Mouse (Mus musculus) MEL (cell line): ENCODE data around the gene Man1c1. TPM values are rescaled to one million over a fixed set of nuclear protein-coding genes. Genes with fewer than 3 reads are reported as not detected.
A peak's percentile ranks its signal among the peaks of the same experiment; 100 is the strongest.

Experiments
- DNase-seq: peaks from one replicate; pipeline ENCODE4 v3.0.0; 2011; ENCODE audit warnings: low read depth, low spot score
- H3K27ac ChIP-seq: 2 replicates; pipeline ENCODE4 v1.5.1; 2012; ENCODE audit warnings: low read depth, mild to moderate bottlenecking, control low read depth, low read length, moderate library complexity; ENCODE audit not compliant: control insufficient read depth
- H3K27me3 ChIP-seq, 2 experiments: fragments of 150-350 bp in 1 of 2; sonication (generic) in 1 of 2; 2 replicates each; pipeline ENCODE4 v1.6.1; 2012; ENCODE audit warnings: low read length in 2 of 2, mild to moderate bottlenecking in 2 of 2, improper control_type of control experiment in 1 of 2, moderate library complexity in 1 of 2; ENCODE audit not compliant: insufficient read depth in 2 of 2, control insufficient read depth in 1 of 2
- H3K36me3 ChIP-seq, 2 experiments: 2 replicates each; pipeline ENCODE4 v1.6.1; 2012 to 2014; ENCODE audit warnings: low read length in 2 of 2, improper control_type of control experiment in 1 of 2, inconsistent platforms in 1 of 2, mild to moderate bottlenecking in 1 of 2; ENCODE audit not compliant: insufficient read depth in 2 of 2, control insufficient read depth in 1 of 2
- H3K4me1 ChIP-seq, 2 experiments: fragments of 150-350 bp in 1 of 2; sonication (generic) in 1 of 2; 2 replicates each; pipeline ENCODE4 v1.6.1; 2012; ENCODE audit warnings: low read length in 2 of 2, improper control_type of control experiment in 1 of 2, mild to moderate bottlenecking in 1 of 2; ENCODE audit not compliant: insufficient read depth in 2 of 2, control insufficient read depth in 1 of 2
- H3K4me3 ChIP-seq, 2 experiments: fragments of 150-350 bp in 1 of 2; sonication (generic) in 1 of 2; 2 replicates each; pipeline ENCODE4 v1.5.1; 2012; ENCODE audit warnings: low read depth in 2 of 2, low read length in 2 of 2, mild to moderate bottlenecking in 2 of 2, moderate library complexity in 2 of 2, control low read depth in 1 of 2, improper control_type of control experiment in 1 of 2; ENCODE audit not compliant: control insufficient read depth in 1 of 2, insufficient read depth in 1 of 2
- H3K79me2 ChIP-seq: 2 replicates; pipeline ENCODE4 v1.6.1; 2012; ENCODE audit warnings: mild to moderate bottlenecking, low read length, moderate library complexity; ENCODE audit not compliant: control insufficient read depth, poor library complexity, insufficient read depth
- H3K9ac ChIP-seq: 2 replicates; pipeline ENCODE4 v1.6.1; 2012; ENCODE audit warnings: low read depth, mild to moderate bottlenecking, control low read depth, low read length, moderate library complexity; ENCODE audit not compliant: control insufficient read depth, poor library complexity, severe bottlenecking
- H3K9me3 ChIP-seq: fragments of 150-350 bp; sonication (generic); replicated peaks from 2 replicates; pipeline ENCODE4 v1.6.1; 2012; ENCODE audit warnings: mild to moderate bottlenecking, low read length, improper control_type of control experiment, moderate library complexity; ENCODE audit not compliant: insufficient read depth
- BHLHE40 ChIP-seq: IDR thresholded peaks from 2 replicates; pipeline ENCODE4 v1.6.1; 2012; ENCODE audit warnings: low read depth, mild to moderate bottlenecking, inconsistent platforms, low read length, improper control_type of control experiment, borderline replicate concordance
- CHD1 ChIP-seq: IDR thresholded peaks from 2 replicates; pipeline ENCODE4 v1.6.1; 2012; ENCODE audit warnings: low read depth, mild to moderate bottlenecking, inconsistent platforms, low read length, improper control_type of control experiment
- CTCF ChIP-seq, 3 experiments: IDR thresholded peaks in 2 of 3; conservative IDR thresholded peaks in 1 of 3; 2 replicates each; pipeline ENCODE4 v1.5.1; 2011 to 2012; ENCODE audit warnings: low read length in 3 of 3, low read depth in 2 of 3, mild to moderate bottlenecking in 2 of 3, improper control_type of control experiment in 1 of 3, inconsistent platforms in 1 of 3, mixed read lengths in 1 of 3, moderate library complexity in 1 of 3; ENCODE audit not compliant: control insufficient read depth in 1 of 3, insufficient read depth in 1 of 3, poor library complexity in 1 of 3, severe bottlenecking in 1 of 3
- E2F4 ChIP-seq: IDR thresholded peaks from 2 replicates; pipeline ENCODE4 v1.6.1; 2011; ENCODE audit warnings: low read depth, low read length, improper control_type of control experiment, borderline replicate concordance
- ELF1 ChIP-seq: IDR thresholded peaks from 2 replicates; pipeline ENCODE4 v1.6.1; 2014; ENCODE audit warnings: low read depth, mild to moderate bottlenecking, inconsistent platforms, low read length, improper control_type of control experiment, moderate library complexity
- EP300 ChIP-seq, 2 experiments: IDR thresholded peaks; 2 replicates each; pipeline ENCODE4 v1.6.1; 2011; ENCODE audit warnings: improper control_type of control experiment in 2 of 2, low read length in 2 of 2, low read depth in 1 of 2, mild to moderate bottlenecking in 1 of 2
- ETS1 ChIP-seq: IDR thresholded peaks from 2 replicates; pipeline ENCODE4 v1.6.1; 2012; ENCODE audit warnings: low read depth, mild to moderate bottlenecking, inconsistent platforms, low read length, improper control_type of control experiment, moderate library complexity
- GABPA ChIP-seq: IDR thresholded peaks from 2 replicates; pipeline ENCODE4 v1.6.1; 2012; ENCODE audit warnings: low read depth, mild to moderate bottlenecking, inconsistent platforms, low read length, improper control_type of control experiment, moderate library complexity
- GATA1 ChIP-seq: IDR thresholded peaks from 2 replicates; pipeline ENCODE4 v1.6.1; 2011; ENCODE audit warnings: low read depth, low read length, improper control_type of control experiment
- HCFC1 ChIP-seq: IDR thresholded peaks from 2 replicates; pipeline ENCODE4 v1.6.1; 2012; ENCODE audit warnings: low read depth, mild to moderate bottlenecking, inconsistent platforms, low read length, improper control_type of control experiment, moderate library complexity
- JUND ChIP-seq: IDR thresholded peaks from 2 replicates; pipeline ENCODE4 v1.6.1; 2011; ENCODE audit warnings: low read depth, mild to moderate bottlenecking, improper control_type of control experiment, low read length
- MAFK ChIP-seq: IDR thresholded peaks from 2 replicates; pipeline ENCODE4 v1.6.1; 2011; ENCODE audit warnings: low read depth, mild to moderate bottlenecking, low read length, improper control_type of control experiment, borderline replicate concordance
- MAX ChIP-seq: IDR thresholded peaks from 2 replicates; pipeline ENCODE4 v1.6.1; 2011; ENCODE audit warnings: low read length, improper control_type of control experiment
- MAZ ChIP-seq: IDR thresholded peaks from 2 replicates; pipeline ENCODE4 v1.6.1; 2012; ENCODE audit warnings: low read depth, mild to moderate bottlenecking, inconsistent platforms, low read length, improper control_type of control experiment
- MXI1 ChIP-seq: IDR thresholded peaks from 2 replicates; pipeline ENCODE4 v1.6.1; 2011; ENCODE audit warnings: mild to moderate bottlenecking, low read depth, low read length, improper control_type of control experiment
- MYC ChIP-seq: IDR thresholded peaks from 2 replicates; pipeline ENCODE4 v1.6.1; 2011; ENCODE audit warnings: low read depth, mild to moderate bottlenecking, low read length, improper control_type of control experiment, moderate library complexity
- NELFE ChIP-seq: IDR thresholded peaks from 2 replicates; pipeline ENCODE4 v1.6.1; 2011; ENCODE audit warnings: low read depth, low read length, improper control_type of control experiment
- POLR2A ChIP-seq, 2 experiments: IDR thresholded peaks; 2 replicates each; pipeline ENCODE4 v1.6.1; 2011 to 2012; ENCODE audit warnings: low read length in 2 of 2, mild to moderate bottlenecking in 2 of 2, control low read depth in 1 of 2, improper control_type of control experiment in 1 of 2, low read depth in 1 of 2, moderate library complexity in 1 of 2; ENCODE audit not compliant: control insufficient read depth in 1 of 2, insufficient read depth in 1 of 2, poor library complexity in 1 of 2
- POLR2AphosphoS5 ChIP-seq: IDR thresholded peaks from 2 replicates; pipeline ENCODE4 v1.6.1; 2012; ENCODE audit warnings: low read depth, borderline replicate concordance, mild to moderate bottlenecking, inconsistent platforms, low read length, moderate library complexity, mixed read lengths
- SIN3A ChIP-seq: IDR thresholded peaks from 2 replicates; pipeline ENCODE4 v1.6.1; 2012; ENCODE audit warnings: low read length, improper control_type of control experiment, inconsistent platforms
- SMC3 ChIP-seq: IDR thresholded peaks from 2 replicates; pipeline ENCODE4 v1.6.1; 2011; ENCODE audit warnings: low read depth, low read length, improper control_type of control experiment
- TAL1 ChIP-seq: IDR thresholded peaks from 2 replicates; pipeline ENCODE4 v1.6.1; 2012; ENCODE audit warnings: mild to moderate bottlenecking, inconsistent platforms, low read length, moderate library complexity, mixed read lengths
- TCF12 ChIP-seq: IDR thresholded peaks from 2 replicates; pipeline ENCODE4 v1.6.1; 2014; ENCODE audit warnings: low read depth, mild to moderate bottlenecking, inconsistent platforms, low read length, improper control_type of control experiment, moderate library complexity
- UBTF ChIP-seq: IDR thresholded peaks from 2 replicates; pipeline ENCODE4 v1.6.1; 2012; ENCODE audit warnings: low read depth, mild to moderate bottlenecking, inconsistent platforms, low read length, improper control_type of control experiment, moderate library complexity, borderline replicate concordance; ENCODE audit not compliant: insufficient read depth
- USF1 ChIP-seq: IDR thresholded peaks from 2 replicates; pipeline ENCODE4 v1.6.1; 2014; ENCODE audit warnings: low read depth, mild to moderate bottlenecking, inconsistent platforms, low read length, improper control_type of control experiment, moderate library complexity
- USF2 ChIP-seq, 2 experiments: IDR thresholded peaks; 2 replicates each; pipeline ENCODE4 v1.6.1; 2011 to 2012; ENCODE audit warnings: improper control_type of control experiment in 2 of 2, low read length in 2 of 2, borderline replicate concordance in 1 of 2, inconsistent platforms in 1 of 2, low read depth in 1 of 2, mild to moderate bottlenecking in 1 of 2; ENCODE audit not compliant: insufficient read depth in 1 of 2
- ZC3H11A ChIP-seq: IDR thresholded peaks from 2 replicates; pipeline ENCODE4 v1.6.1; 2012; ENCODE audit warnings: low read depth, mild to moderate bottlenecking, inconsistent platforms, low read length, improper control_type of control experiment
- ZKSCAN1 ChIP-seq: IDR thresholded peaks from 2 replicates; pipeline ENCODE4 v1.6.1; 2012; ENCODE audit warnings: low read depth, mild to moderate bottlenecking, inconsistent platforms, low read length, improper control_type of control experiment, moderate library complexity
- ZMIZ1 ChIP-seq: IDR thresholded peaks from 2 replicates; pipeline ENCODE4 v1.6.1; 2012; ENCODE audit warnings: low read depth, mild to moderate bottlenecking, inconsistent platforms, low read length, improper control_type of control experiment, moderate library complexity
- polyA plus RNA-seq, 2 experiments: library from polyadenylated mRNA; stranded (reverse) in 1 of 2; unstranded in 1 of 2; fragments of >175 nt in 1 of 2; fragments of >200 nt in 1 of 2; gene quantifications; 2 replicates each; pipeline versions ENCODE4 v1.2.1 to v1.2.4; 2012; ENCODE audit warnings: low replicate concordance in 2 of 2, low read depth in 1 of 2; ENCODE audit not compliant: insufficient read length in 2 of 2, insufficient read depth in 1 of 2, missing spikeins in 1 of 2
- total RNA-seq: library from RNA; depleted of rRNA; stranded (reverse); fragments of 300-350 nt; gene quantifications from 2 replicates; pipeline ENCODE4 v1.2.3, GENCODE M21; 2012

Gene Man1c1
- total and polyA plus RNA-seq, 3 experiments, result 1.9 to 5.2 TPM; not detected in 1

DNA sequence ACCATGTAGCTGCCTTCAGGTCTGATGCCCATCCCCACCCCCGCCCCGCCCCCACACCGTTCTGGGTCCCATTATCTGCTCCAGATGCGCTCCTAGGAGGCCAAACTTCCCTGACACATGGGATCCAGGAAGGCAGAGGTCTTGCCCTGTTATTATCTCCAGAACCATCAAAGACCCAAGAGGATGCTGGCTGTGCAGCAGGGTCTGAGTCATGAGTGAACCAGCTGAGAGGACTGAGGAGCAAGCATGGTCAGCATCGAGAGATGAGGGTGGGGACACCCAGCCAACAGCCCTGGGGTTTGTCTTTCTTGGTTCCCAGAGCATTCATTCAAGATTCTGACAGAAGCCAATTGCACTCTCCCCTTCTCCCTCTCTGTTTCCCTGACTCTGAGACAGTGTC, 100.5 kb downstream of the Man1c1 start:
- H3K9me3 ChIP-seq, result no peaks in the 10 kb centered on the region
- H3K36me3 ChIP-seq, result peaks cover 0 to 26% of the 10 kb centered on the region in 2 experiments; a peak in 2 of 4 replicates
- peaks cover 7 to 42% of the 10 kb centered on the region in 2 experiments for H3K4me1 ChIP-seq
- no peaks in the 10 kb centered on the region for H3K27me3 ChIP-seq
- no peaks in the 10 kb centered on the region for H3K79me2 ChIP-seq
- DNase-seq, result no peak
- no peak overlapping the region for H3K9ac ChIP-seq
- H3K27ac ChIP-seq, result no peak overlapping the region
- TF ChIP-seq MXI1, result no peak
- TF ChIP-seq ETS1, result no peak
- no peak for TF ChIP-seq POLR2AphosphoS5
- H3K4me3 ChIP-seq, result no peak overlapping the region

DNA sequence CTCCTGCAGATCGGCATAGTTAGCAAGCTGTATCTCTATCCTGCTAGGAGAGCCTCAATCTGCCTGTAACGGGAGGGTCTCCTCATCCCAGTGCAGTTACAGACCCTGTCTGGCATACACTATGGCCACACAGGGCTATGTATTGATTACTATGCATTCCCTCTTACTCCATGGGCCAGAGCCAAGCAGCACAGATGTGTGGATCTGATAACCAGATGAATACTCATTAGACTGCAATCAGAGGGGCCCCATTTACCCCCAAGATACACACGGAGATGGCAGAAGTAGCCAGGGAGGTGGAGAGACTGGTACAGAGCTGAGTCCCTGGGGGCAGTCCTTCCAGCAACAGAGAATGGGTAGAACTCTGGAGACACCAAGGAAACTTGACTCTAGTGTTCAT, 101.5 kb downstream of the Man1c1 start:
- DNase-seq, result peak; percentile 43
- Histone ChIP-seq H3K9ac (no peak overlapping the region), H3K4me1 (peaks cover 7 to 42% of the 10 kb centered on the region in 2 experiments), H3K36me3 (peaks cover 0 to 26% of the 10 kb centered on the region in 2 experiments; a peak in 2 of 4 replicates), H3K27me3 (no peaks in the 10 kb centered on the region), H3K9me3 (no peaks in the 10 kb centered on the region), H3K4me3 (no peak overlapping the region)
- TF ChIP-seq TCF12, result peak; percentile 71
- TF ChIP-seq USF2 (IDR thresholded peaks at IDR 0.05; ENCODE audit: borderline replicate concordance in 1 of 2, insufficient read depth in 1 of 2, low read depth in 1 of 2, low read length in 2 of 2), result no peak
- no peak for TF ChIP-seq SIN3A
- TF ChIP-seq GATA1, result peak; percentile 69
- TF ChIP-seq MAZ, result no peak; the same call in 1 of the 2 replicates
- peak; percentile 63 for TF ChIP-seq TAL1
- TF ChIP-seq GABPA, result no peak
- TF ChIP-seq MYC, result no peak
- TF ChIP-seq HCFC1, result no peak
- no peak; the same call in 1 of the 2 replicates for TF ChIP-seq ETS1
- TF ChIP-seq ZMIZ1, result no peak
- no peak for TF ChIP-seq BHLHE40
- no peak for TF ChIP-seq USF1
- no peak for TF ChIP-seq MAX
- no peak for TF ChIP-seq MAFK
- TF ChIP-seq ZKSCAN1, result no peak
- no peak for TF ChIP-seq NELFE
- no peak for TF ChIP-seq MXI1
- TF ChIP-seq CTCF (IDR thresholded peaks at IDR 0.05 in 2 of 3, conservative IDR thresholded peaks at IDR 0.05 in 1 of 3; ENCODE audit: control insufficient read depth in 1 of 3, insufficient read depth in 1 of 3, low read depth in 2 of 3, low read length in 3 of 3, poor library complexity in 1 of 3, severe bottlenecking in 1 of 3), result no peak
- no peak for TF ChIP-seq ZC3H11A
- no peak for TF ChIP-seq CHD1
- TF ChIP-seq E2F4, result no peak
- no peak for TF ChIP-seq SMC3
- TF ChIP-seq POLR2A (IDR thresholded peaks at IDR 0.05; ENCODE audit: control insufficient read depth in 1 of 2, insufficient read depth in 1 of 2, low read depth in 1 of 2, low read length in 2 of 2, poor library complexity in 1 of 2), result no peak
- no peak for TF ChIP-seq POLR2AphosphoS5
- TF ChIP-seq EP300 (IDR thresholded peaks at IDR 0.05; ENCODE audit: low read depth in 1 of 2, low read length in 2 of 2), result peak; percentile 36 to 64; a peak in 3 of 4 replicates
- TF ChIP-seq UBTF, result no peak
- TF ChIP-seq ELF1, result no peak
- no peak for TF ChIP-seq JUND
- TF ChIP-seq, all 39 proteins: peak for 4
- peak overlapping the region; percentile 30 for H3K27ac ChIP-seq
- no peaks in the 10 kb centered on the region for H3K79me2 ChIP-seq
